Mouse (Mus musculus) spleen, postnatal 14 days (tissue): ENCODE measurements around the gene Hibadh.

Source experiments
- DNase-seq, 2 experiments: peaks; one replicate each; pipeline ENCODE4 v3.0.0; 2021 to 2022; ENCODE audit warnings: low spot score in 2 of 2

The Hibadh gene

DNA sequence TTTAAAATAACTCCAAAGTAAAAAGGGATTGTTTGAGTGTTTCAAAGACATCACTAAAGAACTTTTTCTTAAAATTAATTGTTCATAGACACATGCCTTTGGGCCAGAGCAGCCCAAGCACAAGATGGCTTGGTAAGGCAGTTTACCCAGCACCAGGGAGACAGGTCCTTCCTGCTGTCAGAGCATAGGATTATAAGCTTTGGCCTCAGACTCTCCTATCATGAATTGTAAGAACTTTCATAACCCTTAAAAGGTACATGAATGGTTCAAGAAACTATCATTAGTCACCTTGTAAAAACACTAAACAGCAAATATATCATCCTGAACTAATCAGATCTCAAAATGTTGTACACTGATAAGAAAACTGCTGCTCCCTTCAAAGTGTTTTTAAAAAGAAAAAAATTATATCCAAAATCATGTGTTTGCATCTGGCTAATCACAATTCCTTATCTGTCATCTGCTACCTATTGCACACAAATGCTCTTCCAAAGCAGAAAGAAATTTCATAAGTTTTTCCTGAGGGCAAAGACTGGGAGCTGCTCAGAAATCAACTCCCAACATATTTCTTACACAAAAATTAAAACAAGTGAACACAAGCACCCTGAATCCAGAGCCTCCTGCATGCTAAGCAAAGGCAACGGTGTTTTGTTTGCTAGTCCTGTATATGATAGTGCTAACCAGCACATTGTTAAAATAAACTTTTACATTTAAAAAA, 1.6 kb downstream of the Hibadh start:
- no peak for DNase-seq

DNA sequence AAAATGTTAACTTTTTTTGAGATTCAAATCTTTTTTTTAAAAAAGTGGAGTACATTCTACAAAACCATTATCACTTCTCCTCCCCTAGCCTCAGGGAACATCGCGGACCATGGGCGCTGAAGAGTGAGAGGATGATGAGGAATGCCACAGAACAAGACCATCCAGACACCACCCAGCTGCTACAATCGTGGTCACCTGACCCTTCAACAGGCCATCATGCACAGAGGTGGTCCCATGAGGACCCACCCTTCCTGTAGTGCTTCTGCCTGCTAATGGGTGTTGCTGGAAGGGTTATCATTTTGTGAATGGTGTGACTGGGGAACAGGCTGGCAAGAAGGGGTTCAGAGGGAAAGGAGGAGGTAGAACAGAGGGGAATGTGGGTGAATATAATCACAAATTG, 2.9 kb downstream of the Hibadh start:
- no peak for DNase-seq

DNA sequence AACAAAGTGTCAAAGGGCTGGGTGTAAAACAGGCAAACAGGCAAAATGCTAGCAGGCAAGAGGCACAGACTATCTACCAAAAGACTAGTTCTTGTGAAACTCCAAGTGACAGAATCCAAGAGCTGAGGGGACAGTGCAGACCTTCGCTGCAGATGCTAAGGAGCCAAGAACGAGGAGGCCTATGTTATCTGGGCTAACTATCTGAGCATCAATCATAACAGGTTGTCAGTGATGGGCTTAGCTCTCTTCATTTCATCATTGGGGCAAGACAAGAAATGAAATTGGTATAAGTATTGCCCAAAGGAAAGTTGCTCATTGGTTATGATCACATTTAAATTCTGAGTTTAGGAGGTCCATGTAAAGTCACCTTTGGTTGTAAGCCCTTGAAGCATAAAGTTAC, 4.8 kb downstream of the Hibadh start:
- no peak for DNase-seq

DNA sequence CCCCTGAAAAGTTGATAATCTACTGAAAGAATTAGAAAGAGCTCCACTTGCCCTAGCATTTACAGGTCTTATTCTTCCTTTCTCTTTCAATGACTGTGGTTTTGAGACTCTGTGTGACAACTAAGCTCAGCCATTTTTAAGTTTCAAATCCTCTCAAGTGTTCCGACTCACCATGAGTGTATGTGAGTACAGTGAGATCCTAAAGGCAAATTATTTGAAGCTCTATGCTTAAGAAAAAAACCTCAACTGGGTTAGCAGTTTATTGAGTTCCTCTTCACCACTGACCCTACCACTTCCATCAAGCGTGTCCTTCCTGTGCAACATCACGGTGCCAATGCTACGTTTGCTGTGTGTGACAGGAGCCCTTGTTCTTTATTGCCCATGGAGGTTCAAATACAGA, 9.6 kb downstream of the Hibadh start:
- DNase-seq, result no peak

DNA sequence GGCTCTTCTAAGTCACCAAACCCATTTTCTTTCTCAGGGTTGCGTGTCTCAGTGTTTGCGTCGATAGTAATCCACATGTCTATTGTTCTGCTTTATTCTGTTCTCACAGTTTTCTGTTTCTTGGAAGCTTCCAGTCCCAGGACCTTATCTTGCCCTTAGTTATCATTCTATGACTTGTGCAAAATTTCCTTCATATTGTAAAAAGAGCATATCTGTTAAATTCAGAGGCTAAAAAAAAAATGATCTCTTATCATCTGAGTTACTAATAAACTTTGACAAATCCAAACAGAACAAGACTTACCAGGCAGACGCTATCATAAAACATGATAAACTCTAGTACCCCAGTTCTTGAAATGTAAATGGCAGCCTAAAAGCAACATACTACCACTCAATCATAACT, 11.0 kb downstream of the Hibadh start:
- no peak for DNase-seq

DNA sequence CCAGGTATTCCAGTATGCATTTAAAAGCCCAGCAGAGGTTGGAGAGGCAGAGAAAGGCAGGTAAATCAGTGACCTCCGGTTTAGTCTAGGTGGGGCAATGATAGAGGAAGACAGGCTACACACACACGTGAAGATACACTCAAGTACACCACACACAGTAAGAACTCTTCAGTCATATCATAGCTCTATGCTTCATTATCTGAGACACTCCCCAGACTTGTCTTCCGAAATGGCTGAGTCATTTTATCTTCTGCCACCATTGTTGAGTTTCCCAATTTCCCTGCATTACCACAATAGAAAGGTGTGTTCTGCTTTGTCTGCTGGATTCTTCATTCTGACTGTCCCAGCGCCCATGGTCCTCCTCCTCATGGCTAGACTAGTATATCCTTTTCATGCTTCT, 13.5 kb downstream of the Hibadh start:
- DNase-seq, result no peak

DNA sequence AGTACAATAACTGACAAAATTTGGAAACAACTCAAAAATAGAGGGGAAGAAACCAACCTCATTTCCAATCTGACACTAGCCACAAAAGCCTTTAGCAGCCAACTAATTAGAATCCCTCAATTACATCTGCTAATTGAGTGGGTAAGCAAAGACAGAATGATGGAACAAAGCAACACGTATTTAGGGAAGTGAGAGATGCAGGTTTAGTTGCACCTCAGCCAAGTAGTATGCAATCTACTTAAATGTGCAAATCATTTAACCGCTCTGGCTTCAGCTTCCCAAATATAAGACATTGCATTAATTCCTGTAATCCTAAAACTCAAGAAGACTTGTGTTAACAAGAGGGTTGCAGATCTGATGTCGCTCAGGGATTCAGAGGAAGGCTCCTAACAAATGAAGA, 16.4 kb downstream of the Hibadh start:
- no peak for DNase-seq

DNA sequence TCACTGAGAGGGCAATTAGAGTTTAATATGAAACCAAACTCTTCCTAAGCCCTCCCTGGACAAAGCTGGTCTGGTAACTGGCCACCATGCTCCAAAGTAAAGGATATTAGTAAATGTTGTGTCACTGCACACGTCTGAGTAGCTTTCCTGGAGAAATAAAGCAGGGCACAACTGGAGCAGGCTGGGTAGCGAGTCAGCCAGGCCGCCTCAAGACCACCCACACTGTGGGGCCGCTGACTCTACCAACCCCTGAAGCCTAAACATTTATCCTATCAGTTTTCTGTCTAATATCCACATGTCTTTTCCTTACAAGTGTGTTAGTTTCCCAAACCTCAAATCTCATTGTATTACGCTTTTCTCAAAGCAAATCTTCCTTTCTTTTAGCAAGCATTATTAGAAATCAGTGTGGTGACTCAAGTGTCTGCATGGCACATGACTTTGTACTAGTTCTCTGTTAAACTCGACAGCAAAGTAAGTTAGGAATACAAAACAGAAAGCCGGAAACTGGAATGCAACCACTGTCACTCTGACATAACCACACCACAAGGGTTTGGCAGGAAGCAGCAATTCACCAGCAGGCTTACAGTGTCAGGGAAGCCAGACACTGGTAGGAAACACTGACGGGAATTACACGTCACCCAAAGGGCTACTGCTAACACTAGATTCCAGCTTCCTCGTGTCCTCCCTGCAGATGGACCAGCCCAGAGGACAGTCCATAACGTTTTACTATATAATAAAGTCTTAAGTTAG, 18.3 kb downstream of the Hibadh start:
- no peak for DNase-seq

DNA sequence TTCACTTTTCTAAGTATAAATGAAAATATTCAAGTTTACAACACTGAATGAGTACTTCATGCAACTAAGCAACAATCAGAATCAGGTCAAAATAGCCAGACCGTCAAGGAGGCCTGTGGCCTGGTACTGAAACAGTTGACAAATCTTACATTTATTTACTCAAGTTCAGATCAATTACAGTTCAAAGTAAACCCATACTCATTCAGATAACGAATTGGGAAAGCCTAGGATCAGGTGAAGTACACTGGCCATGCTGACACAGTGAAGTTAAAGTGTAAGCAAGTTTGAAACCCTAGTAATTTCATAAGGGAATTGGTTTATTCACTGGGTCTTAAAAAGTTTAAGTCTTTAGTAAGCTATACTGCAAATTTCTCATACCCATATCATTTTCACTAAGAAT, 20.1 kb downstream of the Hibadh start:
- no peak for DNase-seq

DNA sequence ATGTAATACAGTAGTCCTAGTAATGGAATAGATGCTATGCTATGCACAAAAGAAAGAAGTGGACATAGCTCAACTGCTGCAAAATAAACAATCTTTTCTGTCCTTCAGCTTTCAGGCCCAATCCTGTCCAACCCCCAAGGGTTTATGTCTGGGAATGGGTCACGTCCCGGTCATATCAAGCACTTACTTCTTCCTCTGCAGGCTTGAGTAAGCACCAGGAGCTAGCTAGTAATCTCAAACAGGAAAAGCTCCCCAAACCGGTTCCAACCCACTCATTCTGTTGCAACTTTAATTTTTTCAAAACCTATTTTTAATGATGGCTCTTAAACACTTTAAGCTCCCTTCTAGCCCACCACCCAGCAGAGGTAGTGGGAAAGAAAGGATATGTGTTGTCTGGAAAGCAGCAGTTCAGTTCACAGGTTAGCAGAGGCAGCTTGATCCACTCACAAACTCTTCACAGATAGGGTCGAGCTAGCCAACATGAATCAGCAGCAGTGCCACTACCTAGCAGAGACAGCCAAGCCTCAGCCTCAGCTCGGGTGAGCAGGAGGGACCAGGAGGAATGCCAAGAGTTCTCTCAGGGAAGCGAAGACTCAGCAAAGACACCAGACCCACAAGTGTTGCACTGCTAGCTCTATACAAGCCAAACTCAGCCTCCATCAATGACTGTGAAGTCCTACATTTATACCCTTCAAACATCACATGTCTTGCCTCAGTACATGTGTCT, 30.4 kb downstream of the Hibadh start:
- DNase-seq, result no peak

DNA sequence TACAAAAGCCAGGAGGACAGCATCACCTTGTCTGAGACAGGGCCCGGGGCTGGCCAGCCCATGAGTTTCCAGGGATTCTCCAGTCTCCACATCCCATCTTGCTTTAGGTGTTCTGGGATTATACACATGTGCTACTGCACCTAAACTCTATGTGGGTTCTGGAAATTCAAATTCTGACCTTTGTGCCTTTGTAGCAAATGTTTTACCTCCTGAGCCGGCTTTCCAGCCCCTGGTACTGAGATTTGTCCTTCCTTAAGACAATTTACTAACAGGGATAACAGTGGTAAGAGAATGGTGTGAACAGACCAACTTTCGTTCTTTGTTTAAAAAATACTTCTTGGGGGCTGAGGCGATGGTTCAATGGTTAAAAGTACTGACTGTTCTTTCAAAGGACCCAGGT, 32.1 kb downstream of the Hibadh start:
- DNase-seq, result no peak

DNA sequence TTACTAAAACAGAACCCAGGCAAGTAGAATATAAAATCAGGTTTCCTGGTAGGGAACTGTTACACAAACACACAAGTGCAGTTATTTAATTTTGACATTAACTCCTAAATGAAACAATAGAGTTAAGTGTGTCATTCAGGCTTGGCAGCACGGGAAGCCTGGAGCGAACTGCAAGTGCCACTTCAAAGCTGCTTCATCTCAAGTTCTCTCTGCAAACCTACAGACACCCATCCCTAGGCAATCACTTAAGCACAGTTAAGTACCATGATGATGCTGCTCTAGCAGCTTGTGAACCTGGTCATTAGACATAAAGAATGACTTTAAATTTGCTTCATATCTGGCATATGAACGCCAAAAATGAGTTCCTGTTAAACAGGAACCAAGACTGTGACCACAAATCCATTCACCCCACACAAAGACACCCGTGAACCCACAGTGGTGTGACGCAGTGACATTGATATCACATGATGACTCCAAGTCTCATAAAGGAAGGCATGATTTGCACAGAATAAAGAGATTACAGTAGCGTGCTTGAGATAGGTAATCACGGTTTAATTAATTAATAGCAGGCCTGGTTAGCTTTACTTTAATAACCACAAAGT, 33.3 kb downstream of the Hibadh start:
- no peak for DNase-seq

DNA sequence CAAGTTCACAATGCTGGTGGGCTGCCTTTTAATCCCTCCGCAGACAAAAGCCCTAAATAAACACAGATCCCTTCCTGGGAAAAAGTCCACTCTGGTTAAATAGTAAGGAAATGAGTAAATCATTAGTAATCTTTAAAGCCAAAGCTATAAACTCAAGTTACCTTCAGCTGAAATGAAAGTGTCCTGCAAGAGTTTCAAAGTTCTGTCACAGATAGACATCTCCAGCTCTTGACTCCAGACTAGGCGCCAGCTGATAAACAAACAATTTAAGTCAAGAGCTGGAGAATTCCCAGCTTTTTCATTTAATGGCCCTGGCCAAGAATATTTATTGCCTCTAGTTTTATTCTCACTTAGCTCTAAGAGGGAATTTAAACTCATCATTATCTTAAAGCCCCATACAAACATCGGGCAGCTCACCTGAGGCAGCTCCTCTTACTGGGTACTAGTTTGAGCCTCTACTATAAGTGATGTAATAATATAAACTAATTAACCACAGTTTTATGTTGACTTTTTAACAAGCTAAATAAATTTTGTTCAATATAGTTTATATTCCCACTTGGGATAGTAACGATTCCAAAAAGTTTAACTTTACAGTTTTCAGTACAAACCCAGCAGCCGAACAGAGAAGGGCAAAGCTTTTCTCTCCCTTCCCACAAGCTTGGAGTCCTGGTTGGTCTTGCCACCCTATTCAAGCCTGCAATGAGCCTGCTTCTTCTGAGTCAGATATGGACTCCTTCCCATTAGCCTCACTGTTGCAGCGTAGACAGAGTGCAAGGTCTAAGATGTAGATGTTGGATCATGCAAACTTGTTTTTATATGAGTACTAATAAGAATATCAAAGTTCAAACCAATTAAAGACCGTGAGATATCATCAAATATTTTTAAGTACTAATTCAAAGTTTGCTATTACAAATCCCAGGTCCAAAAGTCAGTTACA, 38.2 kb downstream of the Hibadh start:
- DNase-seq, result no peak

DNA sequence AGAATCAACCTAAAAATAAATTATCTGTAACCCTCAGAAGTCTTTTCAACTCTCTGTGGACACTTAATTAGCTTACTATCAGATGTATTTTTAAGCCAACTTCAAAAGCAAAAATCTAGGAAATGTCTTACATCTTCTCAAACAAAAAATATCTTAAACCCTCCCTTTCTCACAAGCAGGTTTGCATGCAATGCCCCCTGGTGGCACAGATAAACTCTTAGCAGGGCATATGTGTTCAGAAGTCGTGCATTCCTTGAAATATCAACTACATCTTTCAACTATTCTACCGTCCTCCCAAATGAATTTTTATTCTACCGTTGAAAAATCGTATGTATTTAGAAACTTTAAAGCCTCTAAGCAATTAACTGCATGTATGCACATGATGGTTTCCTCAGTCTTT, 39.1 kb downstream of the Hibadh start:
- DNase-seq, result peak in 1 of 2 experiments; percentile 22

DNA sequence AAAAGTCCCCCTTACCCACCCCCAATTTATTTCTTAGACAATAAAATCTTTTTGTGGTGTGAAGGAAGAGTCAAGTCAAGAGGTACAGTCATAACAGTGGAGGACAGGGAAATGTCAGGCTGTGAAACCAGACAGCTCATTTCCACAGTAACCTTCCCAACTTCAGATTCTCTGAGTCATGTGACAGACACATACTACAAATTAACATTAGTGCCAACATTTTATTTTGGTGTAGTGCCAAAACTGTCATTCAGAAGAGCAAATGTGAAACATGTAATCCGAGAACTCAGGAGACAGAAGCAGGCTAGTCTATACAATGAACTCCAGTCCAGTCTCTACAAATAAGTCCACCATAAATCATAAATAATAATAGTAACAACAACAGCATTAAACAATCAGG, 45.4 kb downstream of the Hibadh start:
- no peak for DNase-seq

DNA sequence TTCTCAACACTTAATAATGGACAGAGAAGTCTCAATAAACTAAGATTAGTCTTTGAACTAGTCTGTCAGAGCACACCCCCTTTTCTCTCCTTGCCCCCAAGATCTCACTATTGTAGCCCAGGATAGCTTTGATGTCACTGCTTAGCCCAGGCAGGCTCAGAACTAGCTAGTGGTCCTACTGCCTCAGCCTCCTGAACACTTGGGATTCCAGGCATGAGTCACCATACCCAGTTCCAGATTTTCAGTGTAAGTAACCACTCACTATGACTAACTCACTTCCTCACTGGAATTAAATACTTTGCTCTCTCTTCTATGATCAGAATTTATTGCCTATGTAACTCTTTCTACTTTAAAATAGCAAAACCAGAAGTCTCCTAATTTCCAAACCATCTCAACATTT, 53.6 kb downstream of the Hibadh start:
- no peak for DNase-seq

DNA sequence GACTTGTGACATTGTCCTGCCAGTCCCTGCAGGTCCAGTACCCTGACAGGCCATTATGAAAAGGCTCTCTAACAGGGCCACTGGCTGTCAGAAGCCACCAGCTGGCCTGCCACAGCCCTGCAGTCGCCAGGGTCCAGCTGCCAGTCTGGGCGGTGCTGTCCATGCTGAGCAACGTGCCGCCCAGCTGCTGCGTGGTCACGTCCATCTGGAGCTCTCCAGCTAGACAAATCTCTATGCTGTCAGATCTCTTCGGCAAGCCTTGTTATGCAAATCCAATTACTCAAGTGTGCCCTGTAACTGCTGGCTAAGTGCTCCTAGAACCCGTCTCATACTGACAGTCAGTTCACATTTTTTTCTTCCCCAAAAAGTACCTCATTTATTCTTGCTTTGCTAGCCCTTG, 55.8 kb downstream of the Hibadh start:
- peak in 1 of 2 experiments; percentile 3 for DNase-seq

DNA sequence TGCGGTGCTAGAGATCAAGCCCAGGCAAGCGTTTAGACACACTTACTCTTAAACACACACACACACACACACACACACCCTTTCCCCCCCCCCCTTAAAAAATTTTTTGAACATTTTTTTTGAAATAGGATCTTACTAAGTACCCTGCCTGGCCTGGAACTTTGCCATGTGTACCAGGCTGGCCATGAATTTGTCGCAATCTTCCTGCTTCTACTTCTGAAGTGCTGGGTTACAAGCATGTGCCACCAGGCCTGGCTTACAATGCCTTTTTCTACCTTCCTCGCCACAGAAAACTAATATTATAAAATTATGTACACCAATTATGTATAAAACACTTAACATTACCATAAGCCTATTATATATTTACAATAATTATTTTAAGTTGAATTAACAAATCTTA, 59.1 kb downstream of the Hibadh start:
- no peak for DNase-seq

DNA sequence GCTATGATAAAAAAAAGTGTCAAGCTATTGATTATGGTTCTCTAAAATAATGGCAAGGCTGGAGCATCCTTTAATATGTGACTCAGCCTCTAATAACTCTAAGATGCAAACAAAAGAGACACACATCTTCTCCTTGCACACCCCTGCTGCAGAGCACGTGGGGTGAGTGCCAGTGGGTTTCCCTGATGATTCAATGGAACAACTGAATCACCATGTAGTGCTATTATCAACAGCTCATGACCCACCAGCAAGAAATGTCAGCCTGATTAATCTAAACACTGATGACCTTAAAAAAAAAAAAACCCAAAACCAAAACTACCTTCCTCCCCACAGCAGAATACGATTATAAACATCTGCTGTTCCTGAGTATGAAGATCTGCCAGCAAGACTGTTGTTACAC, 61.9 kb downstream of the Hibadh start:
- no peak for DNase-seq

DNA sequence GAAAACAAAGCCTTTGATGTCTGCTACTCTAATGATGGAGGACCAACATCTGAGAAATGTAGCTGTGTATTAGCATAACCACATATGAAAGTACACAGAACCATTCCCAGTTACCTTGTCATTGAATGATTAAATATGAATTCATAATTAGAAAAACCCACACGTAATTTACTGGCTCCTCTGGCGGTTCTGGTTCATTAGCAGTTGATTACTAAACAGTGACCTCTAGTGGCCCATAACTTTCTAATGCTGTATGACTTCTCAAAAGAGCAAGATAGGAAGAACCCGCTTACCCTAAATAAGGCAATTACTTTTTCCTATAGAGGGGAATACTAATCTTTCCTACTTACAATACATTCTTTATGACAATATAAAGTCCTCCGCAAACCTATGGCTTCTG, 62.9 kb downstream of the Hibadh start:
- DNase-seq, result no peak

DNA sequence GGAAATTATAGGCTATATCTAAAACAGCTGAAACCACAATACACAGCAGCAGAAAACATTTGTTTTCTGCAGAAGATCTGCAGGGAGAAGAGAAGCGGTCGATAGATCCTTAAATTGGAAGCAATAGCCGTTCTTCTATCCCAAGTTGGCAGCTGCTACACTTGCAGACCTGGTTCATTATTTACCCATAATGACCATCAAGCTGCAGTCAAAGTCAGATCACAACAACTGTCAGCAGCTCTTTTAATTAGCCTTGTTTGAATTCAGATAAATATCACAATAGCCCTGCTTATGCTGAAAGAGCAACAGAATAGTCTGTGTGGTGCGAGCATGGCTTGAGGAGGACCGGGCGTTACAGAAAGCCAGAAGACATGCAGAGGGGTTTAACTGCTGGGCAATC, 71.5 kb downstream of the Hibadh start:
- no peak for DNase-seq
